Mouse (Mus musculus): ENCODE results near the gene Dpf3.

GRCm38 (mm10) chr12:83208011-83208410 is 279.5 kb downstream of the Dpf3 start:
- no peak for TF ChIP-seq CTCF (IDR thresholded peaks at IDR 0.05; ENCODE audit: extremely low read depth, insufficient read depth, insufficient read length, insufficient replicate concordance)
- no peak for TF ChIP-seq POLR2A (IDR thresholded peaks at IDR 0.05; ENCODE audit: low read depth, low read length)
